Mouse (Mus musculus) limb, embryonic 10.5 days (tissue): ENCODE measurements around the gene Gm10197. TPM values are rescaled to one million over a fixed set of nuclear protein-coding genes. Genes with fewer than 3 reads are reported as not detected.

Source experiments
- DNase-seq: peaks from one replicate; pipeline ENCODE4 v3.0.0-alpha.2; 2017; ENCODE audit warnings: low spot score
- H3K27ac ChIP-seq: fragments of 300-500 bp; sonication (generic); 2 replicates; pipeline ENCODE4 v1.5.1; 2016; ENCODE audit warnings: mild to moderate bottlenecking
- H3K27me3 ChIP-seq: fragments of 300-500 bp; sonication (generic); 2 replicates; pipeline ENCODE4 v1.6.1; 2016; ENCODE audit warnings: low read depth, mild to moderate bottlenecking; ENCODE audit not compliant: poor library complexity, severe bottlenecking
- H3K36me3 ChIP-seq: fragments of 300-500 bp; sonication (generic); 2 replicates; pipeline ENCODE4 v1.6.1; 2016; ENCODE audit warnings: mild to moderate bottlenecking, moderate library complexity
- H3K4me1 ChIP-seq: fragments of 300-500 bp; sonication (generic); 2 replicates; pipeline ENCODE4 v1.6.1; 2016
- H3K4me3 ChIP-seq: fragments of 300-500 bp; sonication (generic); 2 replicates; pipeline ENCODE4 v1.5.1; 2016; ENCODE audit warnings: mild to moderate bottlenecking, moderate library complexity
- H3K9me3 ChIP-seq: fragments of 300-500 bp; sonication (generic); replicated peaks from 2 replicates; pipeline ENCODE4 v1.6.1; 2016; ENCODE audit warnings: mild to moderate bottlenecking
- WGBS: fragments of 180-500 bp; shearing (Covaris S2); methylation state at CpG from one replicate; pipeline ENCODE4 v1.1.7; 2016; 5-methylcytosine and 5-hydroxymethylcytosine counted together
- polyA plus RNA-seq: library from polyadenylated mRNA; unstranded; fragments of >200 nt; fragmentation: Nextera tagmentation; extraction: Ambion mirVana; gene quantifications from 2 replicates; pipeline ENCODE4 v1.2.1, GENCODE M21; 2016

Gm10197 gene
- polyA plus RNA-seq, 1 experiment from 2014 or later = 6.6 TPM

- Histone ChIP-seq H3K4me3 (peak within 1 kb of the TSS; percentile 96), H3K9me3 (no peaks in the 10 kb centered on the region), H3K36me3 (peaks cover 37% of the 10 kb centered on the region), H3K27me3 (no peaks in the 10 kb centered on the region), H3K4me1 (peaks cover 11% of the 10 kb centered on the region), H3K27ac (peak within 1 kb of the TSS; percentile 98)
- DNase-seq = peak; percentile 100
- under 1% methylated on average over 48 of the region's 48 CpGs for WGBS
Observed at GRCm38 (mm10) chr19:53390495-53391007, 19.0 kb upstream of the Gm10197 start, which contains the start of gene Smndc1. Smndc1 (minus strand) TSS chr19:53390578.

- no peaks in the 10 kb centered on the region for H3K27me3 ChIP-seq
- peaks cover 11% of the 10 kb centered on the region for H3K4me1 ChIP-seq
- peak overlapping the region; percentile 98 for H3K27ac ChIP-seq
- H3K9me3 ChIP-seq = no peaks in the 10 kb centered on the region
- DNase-seq = no peak
- H3K36me3 ChIP-seq = peaks cover 43% of the 10 kb centered on the region
- H3K4me3 ChIP-seq = peak overlapping the region; percentile 96
- WGBS = under 1% methylated on average over 58 of the region's 59 CpGs
Observed at GRCm38 (mm10) chr19:53389851-53390431, 18.4 kb upstream of the Gm10197 start.

- WGBS = 26% methylated on average over 6 of the region's 6 CpGs
- H3K27ac ChIP-seq = peak overlapping the region; percentile 98
- H3K27me3 ChIP-seq = no peaks in the 10 kb centered on the region
- H3K36me3 ChIP-seq = peaks cover 48% of the 10 kb centered on the region
- H3K9me3 ChIP-seq = no peaks in the 10 kb centered on the region
- peak overlapping the region; percentile 96 for H3K4me3 ChIP-seq
- DNase-seq = no peak
- peaks cover 11% of the 10 kb centered on the region for H3K4me1 ChIP-seq
Observed at GRCm38 (mm10) chr19:53389417-53389816, 17.9 kb upstream of the Gm10197 start.

GRCm38 (mm10) chr19:53383336-53383735 lies 11.8 kb upstream of the Gm10197 start:
- DNase-seq = no peak
- H3K36me3 ChIP-seq = peaks cover 99% of the 10 kb centered on the region
- no peaks in the 10 kb centered on the region for H3K4me1 ChIP-seq
- no peaks in the 10 kb centered on the region for H3K27me3 ChIP-seq
- WGBS = 96% methylated on average over 15 of the region's 15 CpGs
- no peak overlapping the region for H3K27ac ChIP-seq
- H3K4me3 ChIP-seq = no peak overlapping the region
- H3K9me3 ChIP-seq = no peaks in the 10 kb centered on the region

GRCm38 (mm10) chr19:53378421-53378820 lies 6.9 kb upstream of the Gm10197 start:
- Histone ChIP-seq H3K27ac (no peak overlapping the region), H3K27me3 (no peaks in the 10 kb centered on the region), H3K36me3 (peaks cover 94% of the 10 kb centered on the region), H3K4me3 (no peak overlapping the region), H3K4me1 (no peaks in the 10 kb centered on the region), H3K9me3 (no peaks in the 10 kb centered on the region)
- 93% methylated on average over 10 of the region's 10 CpGs for whole genome bisulfite sequencing
- no peak for DNase-seq

GRCm38 (mm10) chr19:53377652-53378051 lies 6.1 kb upstream of the Gm10197 start:
- DNase-seq = no peak
- Histone ChIP-seq H3K27me3 (no peaks in the 10 kb centered on the region), H3K4me3 (no peak overlapping the region), H3K4me1 (no peaks in the 10 kb centered on the region), H3K36me3 (peaks cover 94% of the 10 kb centered on the region), H3K9me3 (no peaks in the 10 kb centered on the region), H3K27ac (no peak overlapping the region)
- 95% methylated on average over 8 of the region's 8 CpGs for WGBS

GRCm38 (mm10) chr19:53375816-53376215 lies 4.2 kb upstream of the Gm10197 start:
- peaks cover 91% of the 10 kb centered on the region for H3K36me3 ChIP-seq
- H3K9me3 ChIP-seq = no peaks in the 10 kb centered on the region
- no peak for DNase-seq
- peaks cover 8% of the 10 kb centered on the region; the same call in 1 of the 2 replicates for H3K4me1 ChIP-seq
- H3K27me3 ChIP-seq = no peaks in the 10 kb centered on the region
- no peak overlapping the region for H3K27ac ChIP-seq
- whole genome bisulfite sequencing = 92% methylated on average over 9 of the region's 9 CpGs
- no peak overlapping the region for H3K4me3 ChIP-seq

- no peak overlapping the region for H3K27ac ChIP-seq
- no peak overlapping the region for H3K4me3 ChIP-seq
- WGBS = 95% methylated on average over 6 of the region's 6 CpGs
- H3K4me1 ChIP-seq = peaks cover 12% of the 10 kb centered on the region; the same call in 1 of the 2 replicates
- no peaks in the 10 kb centered on the region for H3K9me3 ChIP-seq
- H3K36me3 ChIP-seq = peaks cover 91% of the 10 kb centered on the region
- no peaks in the 10 kb centered on the region for H3K27me3 ChIP-seq
- DNase-seq = no peak
Observed at GRCm38 (mm10) chr19:53375299-53375698, 3.7 kb upstream of the Gm10197 start.

GRCm38 (mm10) chr19:53373570-53373969 lies 2.0 kb upstream of the Gm10197 start:
- Histone ChIP-seq H3K27ac (no peak overlapping the region), H3K27me3 (no peaks in the 10 kb centered on the region), H3K9me3 (no peaks in the 10 kb centered on the region), H3K4me3 (no peak overlapping the region), H3K4me1 (peaks cover 21% of the 10 kb centered on the region; the same call in 1 of the 2 replicates), H3K36me3 (peaks cover 77% of the 10 kb centered on the region)
- 95% methylated on average over 2 of the region's 2 CpGs for WGBS
- DNase-seq = no peak

- 83% methylated on average over 15 of the region's 15 CpGs for WGBS
- no peaks in the 10 kb centered on the region for H3K27me3 ChIP-seq
- no peaks in the 10 kb centered on the region for H3K9me3 ChIP-seq
- peaks cover 44% of the 10 kb centered on the region for H3K36me3 ChIP-seq
- peaks cover 21% of the 10 kb centered on the region; the same call in 1 of the 2 replicates for H3K4me1 ChIP-seq
- no peak overlapping the region for H3K27ac ChIP-seq
- H3K4me3 ChIP-seq = no peak overlapping the region
- DNase-seq = no peak
Observed at GRCm38 (mm10) chr19:53370233-53370632, 1.3 kb downstream of the Gm10197 start.

- H3K9me3 ChIP-seq = no peaks in the 10 kb centered on the region
- no peaks in the 10 kb centered on the region for H3K27me3 ChIP-seq
- H3K4me1 ChIP-seq = peaks cover 24% of the 10 kb centered on the region; the same call in 1 of the 2 replicates
- H3K27ac ChIP-seq = no peak overlapping the region
- peaks cover 39% of the 10 kb centered on the region for H3K36me3 ChIP-seq
- WGBS = 40% methylated on average over 14 of the region's 14 CpGs
- no peak overlapping the region for H3K4me3 ChIP-seq
- peak; percentile 87 for DNase-seq
Observed at GRCm38 (mm10) chr19:53369469-53370043, 2.0 kb downstream of the Gm10197 start.

GRCm38 (mm10) chr19:53366881-53367280 lies 4.7 kb downstream of the Gm10197 start:
- WGBS = 90% methylated on average over 7 of the region's 7 CpGs
- H3K4me1 ChIP-seq = peaks cover 24% of the 10 kb centered on the region; the same call in 1 of the 2 replicates

GRCm38 (mm10) chr19:53366057-53366775 lies 5.3 kb downstream of the Gm10197 start:
- Histone ChIP-seq H3K4me3 (no peak overlapping the region), H3K9me3 (no peaks in the 10 kb centered on the region), H3K36me3 (peaks cover 17% of the 10 kb centered on the region), H3K27me3 (no peaks in the 10 kb centered on the region), H3K27ac (no peak overlapping the region), H3K4me1 (peaks cover 20% of the 10 kb centered on the region; the same call in 1 of the 2 replicates)
- WGBS = 86% methylated on average over 11 of the region's 11 CpGs
- peak; percentile 12 for DNase-seq

More at GRCm38 (mm10) chr19:53366881-53367280, 4.7 kb downstream of the Gm10197 start:
- DNase-seq = no peak
- Histone ChIP-seq H3K36me3 (peaks cover 24% of the 10 kb centered on the region), H3K9me3 (no peaks in the 10 kb centered on the region), H3K4me3 (no peak overlapping the region), H3K27me3 (no peaks in the 10 kb centered on the region), H3K27ac (no peak overlapping the region)
